Mouse (Mus musculus): ENCODE measurements at regions not wholly inside any gene's neighbourhood (a gene's known extent, or its start where the extent isn't known, plus 50 kb on each side); places are given as distances from the start of the nearest gene placed in this dataset.

DNA sequence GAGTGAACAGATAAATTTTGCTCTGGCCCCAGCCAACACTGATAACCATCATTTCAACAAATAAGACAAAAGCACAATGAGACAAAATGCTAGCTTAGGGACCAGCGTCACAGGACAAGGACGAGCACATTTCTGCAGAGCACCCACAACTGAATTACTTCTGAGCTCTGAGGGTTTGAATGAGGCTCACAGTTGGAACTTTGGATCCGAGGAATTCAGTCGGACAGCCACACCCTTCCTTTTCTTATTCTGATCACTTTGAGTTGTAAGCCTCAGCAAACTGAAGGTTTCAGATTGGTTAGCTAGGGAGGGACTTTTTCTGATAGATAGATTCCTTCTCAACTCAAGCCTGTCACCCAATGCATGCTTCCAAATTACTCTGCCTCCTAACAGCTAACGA, 180.0 kb upstream of the Sfrp2 start:
- TF ChIP-seq CTCF (IDR thresholded peaks at IDR 0.05; ENCODE audit: control insufficient read depth, insufficient read depth, insufficient read length) (no peak), MYOG (IDR thresholded peaks at IDR 0.05; ENCODE audit: control insufficient read depth, extremely low read depth, insufficient read length) (no peak), MAX (IDR thresholded peaks at IDR 0.05) (no peak), USF1 (IDR thresholded peaks at IDR 0.05; ENCODE audit: low read depth) (no peak), CEBPB (IDR thresholded peaks at IDR 0.05; ENCODE audit: low read depth) (no peak), MYOD1 (IDR thresholded peaks at IDR 0.05; ENCODE audit: control insufficient read depth, insufficient read length, low read depth) (no peak), FOSL1 (IDR thresholded peaks at IDR 0.05; ENCODE audit: insufficient read depth, low read length, poor library complexity, severe bottlenecking) (no peak)
